Mouse (Mus musculus) lung, embryonic 15.5 days (tissue): ENCODE results near the gene Sik1. TPM values are rescaled to one million over a fixed set of nuclear protein-coding genes. Genes with fewer than 3 reads are reported as not detected.

Source experiments
- ATAC-seq: fragments of 200-750 bp; cut with Nextera tagmentation; 2 replicates; pipeline ENCODE4 v1.8.0; 2017; ENCODE audit warnings: moderate number of reproducible peaks, borderline replicate concordance; ENCODE audit not compliant: low FRiP score, low TSS enrichment; ENCODE audit errors: extremely low read depth
- H3K27ac ChIP-seq: fragments of 300-500 bp; sonication (generic); 2 replicates; pipeline ENCODE4 v1.5.1; 2015; ENCODE audit warnings: moderate library complexity, mild to moderate bottlenecking, inconsistent platforms
- H3K27me3 ChIP-seq: fragments of 300-500 bp; sonication (generic); 2 replicates; pipeline ENCODE4 v1.6.1; 2015; ENCODE audit warnings: inconsistent platforms
- H3K36me3 ChIP-seq: fragments of 300-500 bp; sonication (generic); 2 replicates; pipeline ENCODE4 v1.6.1; 2015; ENCODE audit warnings: inconsistent platforms
- H3K4me1 ChIP-seq: fragments of 300-500 bp; sonication (generic); 2 replicates; pipeline ENCODE4 v1.6.1; 2015; ENCODE audit warnings: inconsistent platforms
- H3K4me2 ChIP-seq: fragments of 300-500 bp; sonication (generic); 2 replicates; pipeline ENCODE4 v1.6.1; 2015; ENCODE audit warnings: inconsistent platforms, mild to moderate bottlenecking, moderate library complexity
- H3K4me3 ChIP-seq: fragments of 300-500 bp; sonication (generic); 2 replicates; pipeline ENCODE4 v1.5.1; 2015; ENCODE audit warnings: mild to moderate bottlenecking, inconsistent platforms
- H3K9ac ChIP-seq: fragments of 300-500 bp; sonication (generic); 2 replicates; pipeline ENCODE4 v1.6.1; 2015; ENCODE audit warnings: inconsistent platforms
- H3K9me3 ChIP-seq: fragments of 300-500 bp; sonication (generic); 2 replicates; pipeline ENCODE4 v1.6.1; 2016; ENCODE audit warnings: inconsistent platforms
- WGBS: fragments of 180-500 bp; shearing (Covaris S2); methylation state at CpG from one replicate; pipeline ENCODE4 v1.1.7; 2015; 5-methylcytosine and 5-hydroxymethylcytosine counted together
- polyA plus RNA-seq: library from polyadenylated mRNA; unstranded; fragments of >200 nt; fragmentation: Nextera tagmentation; extraction: Ambion mirVana; gene quantifications from 2 replicates; pipeline ENCODE4 v1.2.1, GENCODE M21; 2015

Sik1 gene
- polyA plus RNA-seq, 1 experiment from 2014 or later, result 35.4 TPM

DNA sequence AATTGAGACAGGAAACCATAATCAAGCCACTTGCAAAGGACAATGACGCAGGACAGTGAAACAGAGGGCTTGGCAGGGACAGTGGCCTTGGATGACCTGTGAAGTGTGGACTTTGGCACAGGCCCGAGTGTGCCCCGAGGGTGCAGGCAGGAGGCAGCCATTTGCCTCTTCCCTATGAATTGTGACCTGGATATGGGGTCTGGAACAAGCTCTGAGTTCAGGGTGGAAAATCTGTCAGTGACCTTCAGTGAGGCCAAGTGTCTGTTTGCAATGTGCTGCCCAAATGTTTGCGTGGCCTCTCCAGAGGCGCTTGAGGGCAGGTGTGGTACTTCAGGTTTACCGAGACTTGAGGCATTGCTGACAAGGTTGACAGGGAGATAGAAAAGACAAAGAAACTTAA lies 6.5 kb upstream of the Sik1 start:
- WGBS, result 39% methylated on average over 6 of the region's 6 CpGs
- no peaks in the 10 kb centered on the region for H3K27me3 ChIP-seq
- H3K4me2 ChIP-seq, result no peak overlapping the region
- H3K9me3 ChIP-seq, result no peaks in the 10 kb centered on the region
- peaks cover 48% of the 10 kb centered on the region for H3K4me1 ChIP-seq
- no peak overlapping the region for H3K4me3 ChIP-seq
- H3K36me3 ChIP-seq, result no peaks in the 10 kb centered on the region
- H3K27ac ChIP-seq, result peak overlapping the region; percentile 22
- no peak for ATAC-seq
- no peak overlapping the region for H3K9ac ChIP-seq

DNA sequence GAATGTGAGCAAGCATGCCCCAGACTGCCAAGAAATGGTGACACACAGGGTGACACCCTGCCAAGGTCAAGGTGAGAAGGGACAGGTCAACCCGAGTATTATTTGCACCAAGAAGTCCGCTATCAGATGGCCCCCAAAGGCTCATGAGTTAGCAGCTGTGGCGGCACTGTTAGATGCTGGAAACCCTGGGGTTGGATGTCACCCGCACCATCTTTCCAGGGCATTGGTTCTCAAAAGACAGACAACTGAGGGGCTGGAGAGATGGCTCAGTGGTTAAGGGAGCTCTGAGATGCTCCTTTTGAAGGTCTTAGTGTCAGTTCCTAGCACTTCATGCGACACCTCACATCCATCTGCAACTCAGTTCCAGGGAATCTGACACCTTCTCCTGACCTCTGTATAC lies 6.1 kb upstream of the Sik1 start:
- no peak for ATAC-seq
- H3K9me3 ChIP-seq, result no peaks in the 10 kb centered on the region
- H3K4me2 ChIP-seq, result no peak overlapping the region
- peaks cover 53% of the 10 kb centered on the region for H3K4me1 ChIP-seq
- H3K4me3 ChIP-seq, result no peak overlapping the region
- no peak overlapping the region for H3K9ac ChIP-seq
- H3K27ac ChIP-seq, result no peak overlapping the region
- H3K27me3 ChIP-seq, result no peaks in the 10 kb centered on the region
- H3K36me3 ChIP-seq, result no peaks in the 10 kb centered on the region
- 76% methylated on average over 5 of the region's 5 CpGs for WGBS

DNA sequence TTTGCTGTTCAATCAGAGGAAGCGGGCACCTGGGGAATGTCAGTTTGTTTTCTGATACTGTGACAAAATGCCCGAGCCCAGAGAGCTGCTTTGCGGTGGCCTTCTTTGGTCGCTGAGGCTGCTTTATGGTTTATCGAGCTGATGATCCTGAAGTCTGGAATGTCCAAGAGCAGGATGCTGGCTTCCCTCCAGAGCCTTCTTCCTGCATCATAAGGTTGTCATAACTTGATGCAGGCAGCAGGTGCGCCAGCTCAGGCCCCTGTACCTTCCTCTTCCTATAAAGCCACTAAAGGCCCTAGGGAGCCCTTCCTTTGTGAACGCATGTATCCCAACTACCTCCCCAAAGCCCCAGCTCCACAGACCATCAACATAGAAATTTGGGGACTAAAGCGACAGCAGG lies 5.3 kb upstream of the Sik1 start:
- H3K4me2 ChIP-seq, result no peak overlapping the region
- H3K9ac ChIP-seq, result no peak overlapping the region
- no peak overlapping the region for H3K27ac ChIP-seq
- WGBS, result 87% methylated on average over 8 of the region's 8 CpGs
- H3K9me3 ChIP-seq, result no peaks in the 10 kb centered on the region
- no peak for ATAC-seq
- no peaks in the 10 kb centered on the region for H3K27me3 ChIP-seq
- no peaks in the 10 kb centered on the region for H3K36me3 ChIP-seq
- H3K4me1 ChIP-seq, result peaks cover 55% of the 10 kb centered on the region
- H3K4me3 ChIP-seq, result no peak overlapping the region

DNA sequence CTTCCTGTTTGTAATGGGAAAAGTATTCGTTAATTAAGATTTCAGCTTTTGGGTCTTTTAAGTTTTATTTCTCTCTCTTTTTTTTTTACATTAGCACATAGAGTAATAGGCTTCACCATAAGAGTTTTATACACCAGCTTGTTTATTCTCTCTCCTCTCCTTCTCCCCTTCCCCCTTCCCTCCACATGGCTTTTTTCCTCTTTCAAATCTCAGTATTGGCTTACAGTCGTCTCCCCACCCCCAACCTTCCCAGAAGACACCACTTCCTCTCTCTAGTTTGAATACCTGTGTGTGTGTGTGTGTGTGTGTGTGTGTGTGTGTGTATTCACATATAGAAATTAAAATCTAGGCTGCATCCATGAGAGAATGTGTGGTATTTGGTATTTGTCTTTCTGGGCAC lies 3.8 kb upstream of the Sik1 start:
- no peak overlapping the region for H3K4me2 ChIP-seq
- H3K9ac ChIP-seq, result no peak overlapping the region
- ATAC-seq, result no peak
- 55% methylated on average over 2 of the region's 2 CpGs for WGBS
- H3K27me3 ChIP-seq, result no peaks in the 10 kb centered on the region
- no peaks in the 10 kb centered on the region for H3K36me3 ChIP-seq
- H3K9me3 ChIP-seq, result no peaks in the 10 kb centered on the region
- H3K27ac ChIP-seq, result no peak overlapping the region
- peaks cover 41% of the 10 kb centered on the region for H3K4me1 ChIP-seq
- no peak overlapping the region for H3K4me3 ChIP-seq

DNA sequence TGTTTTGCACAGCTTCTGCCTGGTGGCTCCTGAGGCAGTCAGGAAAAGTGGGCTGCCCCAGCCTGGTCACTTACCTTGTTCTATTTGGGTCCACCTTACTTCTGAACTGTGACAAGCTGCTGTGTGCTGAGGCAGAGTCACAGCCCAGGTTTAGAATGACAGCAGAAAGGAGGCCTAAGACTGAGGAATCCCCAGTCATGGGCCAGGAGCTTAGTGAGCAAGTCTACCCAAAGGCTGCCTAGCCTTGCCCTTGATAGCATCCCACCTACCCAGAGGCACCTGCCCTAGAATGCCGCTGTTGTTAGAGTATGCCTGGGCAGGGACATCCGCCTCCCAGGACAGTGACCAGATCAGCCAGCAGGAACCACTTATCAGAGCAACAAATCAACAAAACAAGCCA lies 3.2 kb upstream of the Sik1 start:
- Histone ChIP-seq H3K27me3 (no peaks in the 10 kb centered on the region), H3K4me1 (peaks cover 44% of the 10 kb centered on the region), H3K36me3 (no peaks in the 10 kb centered on the region; the same call in 1 of the 2 replicates), H3K9me3 (no peaks in the 10 kb centered on the region), H3K4me2 (no peak overlapping the region), H3K4me3 (no peak overlapping the region), H3K9ac (no peak overlapping the region), H3K27ac (no peak overlapping the region)
- ATAC-seq, result no peak
- 86% methylated on average over 2 of the region's 2 CpGs for WGBS

DNA sequence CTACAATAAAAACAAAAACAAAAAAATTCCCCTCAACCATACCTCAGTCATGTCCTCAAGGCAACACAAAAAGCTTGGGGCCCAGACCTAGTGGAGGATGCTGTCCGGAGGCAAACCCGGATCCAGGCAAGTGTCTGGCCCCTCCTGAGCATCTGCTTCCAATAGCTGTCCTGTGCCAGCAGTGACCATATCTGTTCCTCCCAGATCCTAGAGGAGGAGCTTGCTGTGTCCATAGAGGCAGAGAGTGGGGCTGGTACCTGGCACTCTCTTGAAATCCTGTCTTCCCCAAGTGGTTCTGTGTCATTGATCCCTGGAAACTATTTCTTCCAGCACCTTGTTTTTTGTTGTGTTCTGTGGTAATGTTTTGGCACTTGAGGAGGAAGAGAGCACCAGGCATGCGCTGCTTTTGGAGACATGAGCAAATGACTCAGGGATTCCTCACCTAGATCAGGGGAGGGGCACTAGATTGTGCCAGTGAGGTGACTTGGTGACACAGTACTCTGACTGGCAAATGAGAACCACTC lies 2.4 kb upstream of the Sik1 start:
- Histone ChIP-seq H3K9me3 (no peaks in the 10 kb centered on the region), H3K4me2 (no peak overlapping the region), H3K27ac (no peak overlapping the region), H3K36me3 (no peaks in the 10 kb centered on the region; the same call in 1 of the 2 replicates), H3K4me1 (peaks cover 52% of the 10 kb centered on the region), H3K4me3 (no peak overlapping the region), H3K27me3 (no peaks in the 10 kb centered on the region), H3K9ac (no peak overlapping the region)
- ATAC-seq, result no peak
- WGBS, result 88% methylated on average over 3 of the region's 3 CpGs

DNA sequence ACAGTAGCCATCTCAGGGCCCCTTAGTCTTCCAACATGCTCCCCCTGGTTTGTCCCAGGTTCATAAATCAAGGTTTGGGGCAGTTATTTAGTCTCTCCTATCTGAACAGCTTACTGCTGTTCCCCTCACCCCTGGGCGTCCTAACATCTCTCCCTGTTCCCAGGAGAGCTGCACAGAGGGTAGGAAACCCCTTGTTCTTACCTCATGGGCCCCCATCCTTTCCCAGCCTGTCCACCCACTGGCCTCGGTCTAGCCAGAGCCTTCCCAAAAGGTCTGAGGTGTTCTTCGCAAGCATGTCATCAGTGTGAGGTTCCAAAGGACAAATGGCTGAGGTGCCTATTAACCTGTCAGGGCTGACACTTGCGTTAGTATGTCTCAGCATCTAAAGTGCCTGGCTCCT lies 1.6 kb upstream of the Sik1 start:
- peak overlapping the region; percentile 87 for H3K4me2 ChIP-seq
- no peaks in the 10 kb centered on the region for H3K27me3 ChIP-seq
- 69% methylated on average over 4 of the region's 4 CpGs for WGBS
- peaks cover 54% of the 10 kb centered on the region for H3K4me1 ChIP-seq
- H3K27ac ChIP-seq, result peak overlapping the region; percentile 99
- no peak for ATAC-seq
- no peaks in the 10 kb centered on the region; the same call in 1 of the 2 replicates for H3K36me3 ChIP-seq
- H3K4me3 ChIP-seq, result no peak overlapping the region
- no peaks in the 10 kb centered on the region for H3K9me3 ChIP-seq
- no peak overlapping the region for H3K9ac ChIP-seq

DNA sequence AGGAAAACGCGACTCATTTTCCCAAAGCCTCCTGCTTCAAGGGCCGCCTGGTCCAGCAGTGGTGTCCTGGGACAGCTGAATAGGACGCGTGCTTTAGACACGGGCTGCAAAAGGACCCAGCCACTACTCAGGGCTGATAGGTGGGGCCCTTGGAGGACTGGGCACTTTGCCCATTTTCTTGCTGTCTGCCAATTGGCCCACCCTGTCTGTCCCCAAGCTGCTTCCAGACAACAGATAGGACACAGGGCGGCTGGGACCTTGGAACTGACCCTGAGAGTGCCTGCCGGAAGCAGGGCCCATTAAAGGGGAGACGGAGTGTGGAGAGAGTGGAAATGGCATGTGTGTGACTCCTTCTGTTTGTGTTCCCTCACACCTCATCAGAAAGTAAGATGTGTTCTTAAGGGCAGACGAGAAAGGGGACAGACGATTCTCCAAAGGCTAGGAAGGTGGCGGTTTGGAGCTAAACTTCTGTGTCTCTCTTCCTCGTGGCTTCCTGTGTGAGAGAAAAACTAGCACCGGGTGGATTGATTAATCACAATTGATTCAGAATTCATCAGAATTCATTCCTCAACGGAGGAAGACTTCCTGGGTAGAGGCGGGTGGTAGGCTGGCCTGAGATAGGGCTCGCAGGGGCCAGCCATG lies 1.0 kb upstream of the Sik1 start:
- ATAC-seq, result peak; percentile 87
- Histone ChIP-seq H3K9ac (peak overlapping the region; percentile 46), H3K27ac (peak overlapping the region; percentile 99)

DNA sequence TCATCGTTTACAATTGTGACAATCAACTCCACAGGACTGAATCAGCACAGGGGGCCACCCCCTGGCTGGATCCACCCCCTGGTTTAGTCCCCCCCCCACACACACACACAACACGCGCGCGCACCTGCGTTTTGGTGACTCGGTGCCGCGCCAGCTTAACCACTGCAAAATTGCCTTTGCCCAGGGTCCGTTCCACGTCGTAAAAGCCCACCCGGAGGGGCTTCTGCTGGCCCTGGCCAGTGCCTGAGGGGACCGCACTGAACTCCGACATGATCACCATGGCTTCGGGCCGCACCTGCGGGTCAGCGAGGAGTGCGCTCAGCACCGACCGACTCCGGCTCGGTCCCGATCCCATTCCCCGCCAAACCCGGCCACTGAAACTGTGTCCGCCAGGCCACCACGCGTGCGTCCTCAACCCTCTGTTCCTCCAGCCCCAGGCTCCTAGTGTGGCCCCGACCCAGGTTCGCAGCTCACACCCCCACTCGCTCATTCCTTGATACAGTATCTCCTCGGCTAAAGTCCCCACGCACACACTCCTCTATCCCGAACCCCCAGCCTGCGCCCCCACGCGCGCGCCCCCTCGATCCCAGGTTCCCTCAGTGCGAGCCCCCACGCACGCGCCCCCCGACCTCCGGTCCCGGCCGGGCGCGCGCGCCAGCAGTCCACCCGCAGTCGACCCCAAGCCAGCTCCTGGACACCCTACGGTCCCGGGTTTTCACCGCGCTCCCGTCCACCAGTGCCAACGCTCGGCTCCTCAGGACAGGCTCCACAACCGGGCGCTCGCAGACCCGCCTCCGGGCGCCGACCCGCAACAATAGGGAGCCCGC lies 621 bp downstream of the Sik1 start:
- H3K9ac ChIP-seq, result peak overlapping the region; percentile 89
- H3K27ac ChIP-seq, result peak overlapping the region; percentile 86
- peaks cover 51% of the 10 kb centered on the region for H3K4me1 ChIP-seq
- H3K27me3 ChIP-seq, result no peaks in the 10 kb centered on the region
- peak; percentile 8; the same call in 1 of the 2 replicates for ATAC-seq
- peak overlapping the region; percentile 75 for H3K4me3 ChIP-seq
- H3K36me3 ChIP-seq, result peaks cover 17% of the 10 kb centered on the region
- peak overlapping the region; percentile 64 for H3K4me2 ChIP-seq
- no peaks in the 10 kb centered on the region for H3K9me3 ChIP-seq
- WGBS, result under 1% methylated on average over 73 of the region's 73 CpGs

More for the DNA sequence above, 1.0 kb upstream of the Sik1 start:
- 6% methylated on average over 17 of the region's 17 CpGs for WGBS
- peaks cover 4% of the 10 kb centered on the region; the same call in 1 of the 2 replicates for H3K36me3 ChIP-seq
- H3K4me3 ChIP-seq, result peak overlapping the region; percentile 75
- H3K27me3 ChIP-seq, result no peaks in the 10 kb centered on the region
- no peaks in the 10 kb centered on the region for H3K9me3 ChIP-seq
- H3K4me2 ChIP-seq, result peak overlapping the region; percentile 87
- H3K4me1 ChIP-seq, result peaks cover 53% of the 10 kb centered on the region

DNA sequence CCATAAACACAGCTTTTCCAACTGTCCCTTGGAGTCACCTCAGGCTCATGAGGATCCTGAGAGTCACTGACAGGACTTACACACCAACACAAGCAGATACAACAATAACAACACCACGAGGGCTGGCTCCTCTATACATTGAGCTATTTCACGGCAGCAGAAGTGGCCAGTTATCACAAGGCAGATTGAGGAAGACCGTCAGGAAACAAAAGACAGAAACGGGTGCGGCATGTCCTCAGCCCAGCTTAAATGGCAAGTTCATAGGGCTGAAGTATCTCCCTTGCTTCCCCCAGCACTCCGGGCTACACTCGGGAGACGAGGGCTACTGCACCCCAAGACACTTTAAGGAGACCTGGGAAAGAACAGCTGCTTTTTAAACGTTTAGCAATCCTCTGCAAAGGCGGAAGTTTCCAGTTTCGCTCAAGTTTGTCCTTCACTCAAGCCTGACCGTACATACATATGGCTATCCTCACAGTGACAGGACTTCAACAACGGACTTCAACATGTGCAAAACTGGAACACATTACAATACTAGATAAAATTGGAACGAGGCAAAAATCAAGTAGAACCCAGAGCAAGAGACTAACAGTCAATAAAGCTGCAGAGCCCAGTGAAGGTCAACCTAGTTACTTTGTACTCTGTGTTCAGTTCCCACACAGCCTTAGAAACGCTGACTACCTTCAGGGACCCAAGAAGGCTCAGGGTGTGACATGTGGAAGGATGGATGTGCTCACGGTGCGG lies 2.0 kb downstream of the Sik1 start:
- WGBS, result 17% methylated on average over 17 of the region's 17 CpGs
- Histone ChIP-seq H3K4me3 (peak overlapping the region; percentile 75), H3K9me3 (no peaks in the 10 kb centered on the region), H3K4me1 (peaks cover 47% of the 10 kb centered on the region), H3K9ac (peak overlapping the region; percentile 89), H3K4me2 (peak overlapping the region; percentile 64), H3K27ac (peak overlapping the region; percentile 74), H3K27me3 (no peaks in the 10 kb centered on the region), H3K36me3 (peaks cover 31% of the 10 kb centered on the region)
- ATAC-seq, result no peak

DNA sequence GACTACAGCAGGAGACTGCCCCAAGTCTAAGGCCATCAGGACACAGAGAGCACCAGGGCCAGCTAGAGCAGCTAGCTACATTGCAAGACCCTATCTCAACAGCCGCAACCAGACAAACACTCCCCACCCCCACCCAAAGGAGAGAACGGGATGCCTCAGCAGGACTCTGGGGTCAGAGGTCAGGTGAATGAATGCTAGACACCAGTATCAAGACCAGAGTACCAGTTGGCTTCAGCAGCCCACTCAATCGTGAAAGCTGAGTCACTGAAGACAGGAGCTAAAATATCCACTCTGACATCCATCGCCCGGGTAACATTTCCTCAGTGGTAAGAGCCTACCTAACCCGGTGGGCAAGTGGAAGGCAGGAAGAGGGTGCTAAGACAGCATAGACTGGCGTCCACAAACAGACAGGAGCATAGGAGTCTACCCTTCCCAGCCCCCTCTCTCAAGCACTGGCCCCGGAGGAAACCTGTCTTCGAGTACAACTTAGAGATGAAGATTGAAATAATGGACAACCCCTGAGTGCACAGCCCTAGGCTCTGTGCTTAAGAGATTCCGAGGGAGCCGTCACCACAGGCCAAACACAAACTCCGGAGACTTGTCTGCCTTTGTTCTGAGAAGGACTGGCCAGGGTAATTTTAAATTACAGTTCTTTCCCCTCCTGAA lies 2.7 kb downstream of the Sik1 start:
- Histone ChIP-seq H3K4me1 (peaks cover 46% of the 10 kb centered on the region), H3K27ac (peak overlapping the region; percentile 74), H3K4me3 (peak overlapping the region; percentile 75), H3K36me3 (peaks cover 38% of the 10 kb centered on the region), H3K9ac (peak overlapping the region; percentile 89), H3K4me2 (peak overlapping the region; percentile 64), H3K9me3 (no peaks in the 10 kb centered on the region), H3K27me3 (no peaks in the 10 kb centered on the region)
- ATAC-seq, result no peak
- WGBS, result 22% methylated on average over 12 of the region's 12 CpGs
